Mouse (Mus musculus) small intestine, adult 2 months (tissue): Measurements from ENCODE around the gene Ttll8.

Experiments
- CTCF ChIP-seq: fragments of 200-500 bp; IDR thresholded peaks from 2 replicates; pipeline ENCODE4 v1.5.1; 2012; ENCODE audit warnings: low read depth, mild to moderate bottlenecking, control low read depth, inconsistent platforms, low read length, moderate library complexity, mixed read lengths; ENCODE audit not compliant: insufficient replicate concordance, insufficient read length; ENCODE audit errors: extremely low read depth
- POLR2A ChIP-seq: fragments of 200-500 bp; IDR thresholded peaks from 2 replicates; pipeline ENCODE4 v1.6.1; 2012; ENCODE audit warnings: low read depth, mild to moderate bottlenecking, control low read depth, inconsistent platforms, low read length, moderate library complexity

- TF ChIP-seq CTCF: no peak
- no peak for TF ChIP-seq POLR2A
Measured at GRCm38 (mm10) chr15:88964070-88964578, 9.9 kb upstream of the Ttll8 start.
